Mouse (Mus musculus): ENCODE measurements around the gene Atp2c1.

- no peak for TF ChIP-seq CTCF (IDR thresholded peaks at IDR 0.05; ENCODE audit: borderline replicate concordance, insufficient read depth, low read depth, low read length)
- no peak for TF ChIP-seq POLR2A (IDR thresholded peaks at IDR 0.05; ENCODE audit: borderline replicate concordance, insufficient read depth, low read length)
Measured at GRCm38 (mm10) chr9:105483880-105484279, 43.2 kb downstream of the Atp2c1 start.
